Mouse (Mus musculus) heart, adult 2 months (tissue): ENCODE measurements around the gene Mark1.

ENCODE experiments used
- CTCF ChIP-seq: fragments of 200-600 bp; IDR thresholded peaks from 2 replicates; pipeline ENCODE4 v1.8.1; 2022; ENCODE audit warnings: antibody characterized with exemption, mild to moderate bottlenecking, moderate library complexity
- POLR2A ChIP-seq: fragments of 200-500 bp; IDR thresholded peaks from 2 replicates; pipeline ENCODE4 v1.6.1; 2011; ENCODE audit warnings: mild to moderate bottlenecking, low read depth, low read length, control low read depth; ENCODE audit not compliant: insufficient read depth

- no peak for TF ChIP-seq CTCF
- TF ChIP-seq POLR2A = no peak
These were observed 93.2 kb downstream of the Mark1 start for GRCm38 (mm10) chr1:184905904-184906745.
